12 mouse cellular contexts compared by ENCODE assay signal in genomic region chr8:117301457-117302041, GRCm38 (mm10). TPM values are rescaled to one million over a fixed set of nuclear protein-coding genes. Genes with fewer than 3 reads are reported as not detected.
DNase-seq lines count a peak whose midpoint lies in the region; ATAC-seq and TF ChIP-seq lines count a peak whose summit lies in the region.
"Had no signal": no experiment of that assay in that cellular context is flagged by ENCODE, and none has a peak within 500 bp of the region (broad histone marks: within the 10 kb centered on the region; RNA-seq: fewer than 3 reads in every experiment).

No protein-coding gene starts in this region.

- no peaks in the 10 kb centered on the region for H3K36me3 ChIP-seq in kidney, adult 2 months (ENCODE audit: control insufficient read depth, insufficient read depth, low read length)
- no peaks in the 10 kb centered on the region for H3K36me3 ChIP-seq in kidney, embryonic 16.5 days (ENCODE audit: insufficient read depth, low read length)
- 0 out of 2 replicates have a peak, but pooled peaks cover 10% of the 10 kb centered on the region for H3K36me3 ChIP-seq in E14TG2a.4 (ENCODE audit: insufficient read depth, low read length)
- H3K36me3 ChIP-seq in liver, embryonic 16.5 days (ENCODE audit: control insufficient read depth, insufficient read depth): no peaks in the 10 kb centered on the region
- H3K36me3 ChIP-seq: neural tube, embryonic 13.5 days had no signal

- no peaks in the 10 kb centered on the region for H3K9me3 ChIP-seq in kidney, embryonic 16.5 days (ENCODE audit: low read length)
- no peaks in the 10 kb centered on the region for H3K9me3 ChIP-seq in E14TG2a.4 (ENCODE audit: low read length)
- no peaks in the 10 kb centered on the region for H3K9me3 ChIP-seq in liver, embryonic 16.5 days (replicated peaks; ENCODE audit: control insufficient read depth, low read length)
- H3K9me3 ChIP-seq: neural tube, embryonic 13.5 days had no signal

- no peaks in the 10 kb centered on the region for H3K27me3 ChIP-seq in kidney, adult 2 months (replicated peaks; ENCODE audit: control insufficient read depth, insufficient read depth, low read length)
- H3K27me3 ChIP-seq in kidney, embryonic 16.5 days (ENCODE audit: insufficient read depth, low read length): no peaks in the 10 kb centered on the region
- no peaks in the 10 kb centered on the region for H3K27me3 ChIP-seq in E14TG2a.4 (ENCODE audit: insufficient read depth, low read length)
- no peaks in the 10 kb centered on the region for H3K27me3 ChIP-seq in liver, embryonic 16.5 days (ENCODE audit: control insufficient read depth, insufficient read depth, low read depth, low read length)
- H3K27me3 ChIP-seq: neural tube, embryonic 13.5 days had no signal

- peaks cover 65% of the 10 kb centered on the region for H3K4me1 ChIP-seq in kidney, adult 2 months (ENCODE audit: control insufficient read depth, insufficient read depth, low read length)
- H3K4me1 ChIP-seq in kidney, embryonic 16.5 days (ENCODE audit: insufficient read depth, low read length): peaks cover 51% of the 10 kb centered on the region
- H3K4me1 ChIP-seq in E14TG2a.4 (replicated peaks; ENCODE audit: low read depth, low read length): peaks cover 85% of the 10 kb centered on the region
- peaks cover 77% of the 10 kb centered on the region for H3K4me1 ChIP-seq in bone marrow macrophage, adult 2 months (ENCODE audit: control insufficient read depth, insufficient read depth, low read length)
- H3K4me1 ChIP-seq in liver, embryonic 16.5 days (ENCODE audit: control insufficient read depth, low read depth, low read length): peaks cover 74% of the 10 kb centered on the region

- DNase-seq in kidney, adult 2 months: peak; percentile 83
- DNase-seq in MN1 (ENCODE audit: low spot score): no peak
- DNase-seq in layer of hippocampus, adult 8-10 months (ENCODE audit: low spot score in 2 of 2): no peak
- DNase-seq: adrenal gland, adult 2 months; cerebellum, adult 9-11 months; lung, postnatal 4 days had no signal

- H3K27ac ChIP-seq in kidney, adult 2 months (ENCODE audit: insufficient read depth, low read depth, low read length): peak overlapping the region; percentile 30; the same call in 1 of the 2 replicates
- H3K27ac ChIP-seq in kidney, embryonic 16.5 days (ENCODE audit: low read length): no peak overlapping the region
- 0 out of 2 replicates have a peak overlapping the region, but pooled peaks have one; percentile 5 for H3K27ac ChIP-seq in bone marrow macrophage, adult 2 months (ENCODE audit: insufficient read depth, low read depth, low read length)
- 0 out of 2 replicates have a peak overlapping the region, but pooled peaks have one; percentile 4 for H3K27ac ChIP-seq in liver, embryonic 16.5 days (ENCODE audit: low read length)
- H3K27ac ChIP-seq: liver, embryonic 14.5 days had no signal

- no peak for TF ChIP-seq CTCF in kidney, adult 2 months (conservative IDR thresholded peaks at IDR 0.05; ENCODE audit: insufficient read depth, insufficient read length, low read depth, low read length)
- no peak for TF ChIP-seq CTCF in E14TG2a.4 (conservative IDR thresholded peaks at IDR 0.05; ENCODE audit: low read length)
- TF ChIP-seq CTCF in bone marrow macrophage, adult 2 months (IDR thresholded peaks at IDR 0.05; ENCODE audit: low read depth, low read length): no peak

- H3K9ac ChIP-seq in kidney, embryonic 16.5 days (replicated peaks; ENCODE audit: low read length): no peak overlapping the region
- H3K9ac ChIP-seq in liver, embryonic 16.5 days (ENCODE audit: low read depth, low read length): no peak overlapping the region
- H3K9ac ChIP-seq: liver, embryonic 14.5 days; neural tube, embryonic 13.5 days had no signal

- WGBS in kidney, adult 2 months: 73% methylated on average over 12 of the region's 12 CpGs
- WGBS in kidney, embryonic 16.5 days: 85% methylated on average over 12 of the region's 12 CpGs
- WGBS in liver, embryonic 16.5 days (ENCODE audit: insufficient replicate concordance): 85% methylated on average over 12 of the region's 12 CpGs

- no peak overlapping the region for H3K4me3 ChIP-seq in kidney, adult 2 months (ENCODE audit: insufficient read depth, low read depth, low read length)
- H3K4me3 ChIP-seq in kidney, embryonic 16.5 days (ENCODE audit: low read length): no peak overlapping the region
- peak overlapping the region; percentile 37; the same call in 1 of the 2 replicates for H3K4me3 ChIP-seq in E14TG2a.4 (replicated peaks; ENCODE audit: low read length)
- H3K4me3 ChIP-seq in bone marrow macrophage, adult 2 months (ENCODE audit: insufficient read depth, low read length): no peak overlapping the region
- H3K4me3 ChIP-seq in liver, embryonic 16.5 days (ENCODE audit: low read depth, low read length): no peak overlapping the region
- H3K4me3 ChIP-seq: neural tube, embryonic 13.5 days had no signal

- no peak overlapping the region for H3K4me2 ChIP-seq in kidney, embryonic 16.5 days (replicated peaks; ENCODE audit: low read depth, low read length)
- no peak overlapping the region for H3K4me2 ChIP-seq in liver, embryonic 16.5 days (ENCODE audit: low read depth, low read length)
- H3K4me2 ChIP-seq: neural tube, embryonic 13.5 days had no signal

- TF ChIP-seq POLR2A in kidney, adult 2 months (IDR thresholded peaks at IDR 0.05; ENCODE audit: low read depth, low read length): no peak
- TF ChIP-seq POLR2A in bone marrow macrophage, adult 2 months (IDR thresholded peaks at IDR 0.05; ENCODE audit: borderline replicate concordance, low read depth, low read length): no peak

- no peak for ATAC-seq in kidney, embryonic 16.5 days (ENCODE audit: low FRiP score, low TSS enrichment)
- ATAC-seq in liver, embryonic 16.5 days (ENCODE audit: low read depth): no peak

RNA-seq across cellular contexts. Expression of gene Cmip, which starts 44.7 kb away (rescaled TPM):
- polyA plus RNA-seq in kidney, adult 2 months (2012; rRNA removed): 104 and 112 TPM in 2 replicates
- 20.4 and 21.0 TPM in 2 replicates for polyA plus RNA-seq in kidney, embryonic 16.5 days (2015; fragmentation: Nextera tagmentation; extraction: Ambion mirVana)
- polyA plus RNA-seq in bone marrow macrophage, adult 2 months (2012; ENCODE audit: insufficient read depth, insufficient read length, missing spikeins): 56.3 and 60.1 TPM in 2 replicates
- polyA plus RNA-seq in liver, embryonic 16.5 days (2015; fragmentation: Nextera tagmentation; extraction: Ambion mirVana): 8.4 and 9.1 TPM in 2 replicates
- total RNA-seq in layer of hippocampus, adult 8-10 months (2022): 100 to 1,000 TPM; 252 to 278 (median 268) TPM
